Mouse (Mus musculus) ES-Bruce4 (cell line): ENCODE data around the gene Ube2v1. TPM values are rescaled to one million over a fixed set of nuclear protein-coding genes. Genes with fewer than 3 reads are reported as not detected.
"Not testable (repeated sequence)": the region's sequence is repeated elsewhere in the genome, so short reads cannot be mapped to it uniquely, and the experiment has no call there.

Experiments used
- H3K27ac ChIP-seq: 2 replicates; pipeline ENCODE4 v1.5.1; 2012; ENCODE audit warnings: low read length, inconsistent platforms; ENCODE audit not compliant: insufficient read depth
- H3K27me3 ChIP-seq: 2 replicates; pipeline ENCODE4 v1.6.1; 2012; ENCODE audit warnings: mild to moderate bottlenecking, low read length, inconsistent platforms; ENCODE audit not compliant: control insufficient read depth, poor library complexity, insufficient read depth, severe bottlenecking
- H3K36me3 ChIP-seq: 2 replicates; pipeline ENCODE4 v1.6.1; 2012; ENCODE audit warnings: inconsistent platforms, mild to moderate bottlenecking, low read length, moderate library complexity; ENCODE audit not compliant: control insufficient read depth, poor library complexity, insufficient read depth, severe bottlenecking
- H3K4me1 ChIP-seq: one replicate; pipeline ENCODE4 v1.8.1; 2011; ENCODE audit warnings: low read length; ENCODE audit not compliant: control insufficient read depth, insufficient read depth
- H3K4me3 ChIP-seq: 2 replicates; pipeline ENCODE4 v1.5.1; 2011; ENCODE audit warnings: low read depth, mild to moderate bottlenecking, low read length
- H3K9ac ChIP-seq: 2 replicates; pipeline ENCODE4 v1.6.1; 2012; ENCODE audit warnings: low read depth, mild to moderate bottlenecking, inconsistent platforms; ENCODE audit not compliant: poor library complexity, severe bottlenecking
- H3K9me3 ChIP-seq: replicated peaks from 2 replicates; pipeline ENCODE4 v1.6.1; 2012; ENCODE audit warnings: mild to moderate bottlenecking, low read length, inconsistent platforms; ENCODE audit not compliant: control insufficient read depth, poor library complexity, insufficient read depth, severe bottlenecking
- CTCF ChIP-seq: IDR thresholded peaks from one replicate; pipeline ENCODE4 v1.8.1; 2011; ENCODE audit warnings: low read depth, low read length
- EP300 ChIP-seq: IDR thresholded peaks from 2 replicates; pipeline ENCODE4 v1.6.1; 2011; ENCODE audit warnings: low read depth, low read length; ENCODE audit not compliant: insufficient read depth
- POLR2A ChIP-seq: IDR thresholded peaks from one replicate; pipeline ENCODE4 v1.8.1; 2011; ENCODE audit warnings: low read length; ENCODE audit not compliant: insufficient read depth
- polyA plus RNA-seq: library from polyadenylated mRNA; stranded (reverse); fragments of >200 nt; gene quantifications from 2 replicates; pipeline ENCODE4 v1.2.4, GENCODE M21; 2011; ENCODE audit warnings: low read depth; ENCODE audit not compliant: missing spikeins, insufficient read depth, insufficient read length

The Ube2v1 gene
- polyA plus RNA-seq, 1 experiment, result 189 TPM

GRCm38 (mm10) chr2:167622352-167622751 is 9.5 kb downstream of the Ube2v1 start:
- Histone ChIP-seq H3K27me3 (no peaks in the 10 kb centered on the region), H3K4me1 (peaks cover 3% of the 10 kb centered on the region), H3K4me3 (no peak overlapping the region), H3K9ac (no peak overlapping the region), H3K27ac (no peak overlapping the region), H3K9me3 (no peaks in the 10 kb centered on the region), H3K36me3 (0 out of 2 replicates have a peak, but pooled peaks cover 2% of the 10 kb centered on the region)
- TF ChIP-seq POLR2A, result no peak

GRCm38 (mm10) chr2:167621255-167622087 is 10.4 kb downstream of the Ube2v1 start:
- Histone ChIP-seq H3K27me3 (no peaks in the 10 kb centered on the region), H3K4me1 (peaks cover 3% of the 10 kb centered on the region), H3K36me3 (peaks cover 6% of the 10 kb centered on the region; the same call in 1 of the 2 replicates), H3K9me3 (no peaks in the 10 kb centered on the region), H3K27ac (no peak overlapping the region), H3K9ac (no peak overlapping the region), H3K4me3 (no peak overlapping the region)
- TF ChIP-seq CTCF (no peak), POLR2A (no peak), EP300 (no peak)

- Histone ChIP-seq H3K4me1 (peaks cover 3% of the 10 kb centered on the region), H3K27ac (no peak overlapping the region), H3K9me3 (no peaks in the 10 kb centered on the region), H3K36me3 (peaks cover 8% of the 10 kb centered on the region), H3K9ac (no peak overlapping the region), H3K4me3 (no peak overlapping the region), H3K27me3 (no peaks in the 10 kb centered on the region)
- TF ChIP-seq CTCF (no peak), POLR2A (no peak), EP300 (no peak)
These were observed 14.4 kb downstream of the Ube2v1 start for GRCm38 (mm10) chr2:167617472-167617871.

GRCm38 (mm10) chr2:167617034-167617433 is 14.9 kb downstream of the Ube2v1 start:
- Histone ChIP-seq H3K9me3 (no peaks in the 10 kb centered on the region), H3K36me3 (peaks cover 8% of the 10 kb centered on the region), H3K4me3 (no peak overlapping the region), H3K4me1 (peaks cover 2% of the 10 kb centered on the region), H3K9ac (no peak overlapping the region), H3K27me3 (no peaks in the 10 kb centered on the region), H3K27ac (no peak overlapping the region)
- TF ChIP-seq EP300 (no peak), POLR2A (no peak), CTCF (no peak)

- not testable (repeated sequence) for H3K27me3 ChIP-seq, H3K9ac ChIP-seq, H3K4me3 ChIP-seq, H3K36me3 ChIP-seq, H3K4me1 ChIP-seq, H3K9me3 ChIP-seq, H3K27ac ChIP-seq
- TF ChIP-seq CTCF, result peak; percentile 14
These were observed 18.6 kb downstream of the Ube2v1 start for GRCm38 (mm10) chr2:167613335-167613734.

GRCm38 (mm10) chr2:167612122-167612521 is 19.8 kb downstream of the Ube2v1 start:
- Histone ChIP-seq H3K4me1 (peaks cover 2% of the 10 kb centered on the region), H3K27ac (no peak overlapping the region), H3K36me3 (peaks cover 8% of the 10 kb centered on the region), H3K27me3 (no peaks in the 10 kb centered on the region), H3K9me3 (no peaks in the 10 kb centered on the region), H3K9ac (no peak overlapping the region), H3K4me3 (no peak overlapping the region)
- TF ChIP-seq CTCF (no peak), POLR2A (no peak), EP300 (no peak)
